Mouse (Mus musculus): ENCODE results near the gene Ercc6l2.
"Not testable (repeated sequence)": the region's sequence is repeated elsewhere in the genome, so short reads cannot be mapped to it uniquely, and the experiment has no call there.

The Ercc6l2 gene

DNA sequence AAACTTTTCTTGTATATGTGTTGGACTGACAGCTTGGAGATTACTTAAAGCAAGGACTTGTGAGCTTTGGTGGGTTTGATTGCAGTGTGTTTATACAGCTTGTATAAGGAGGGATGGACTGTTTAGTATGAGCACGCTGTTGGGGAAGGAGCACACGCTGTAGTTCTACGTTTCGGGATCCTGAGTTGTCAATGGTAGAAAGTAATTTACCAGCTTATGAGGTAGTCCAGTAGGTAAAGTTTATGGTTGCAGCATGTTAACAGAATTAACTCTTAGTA is 64.8 kb downstream of the Ercc6l2 start:
- no peak for DNase-seq (ENCODE audit: low spot score)

DNA sequence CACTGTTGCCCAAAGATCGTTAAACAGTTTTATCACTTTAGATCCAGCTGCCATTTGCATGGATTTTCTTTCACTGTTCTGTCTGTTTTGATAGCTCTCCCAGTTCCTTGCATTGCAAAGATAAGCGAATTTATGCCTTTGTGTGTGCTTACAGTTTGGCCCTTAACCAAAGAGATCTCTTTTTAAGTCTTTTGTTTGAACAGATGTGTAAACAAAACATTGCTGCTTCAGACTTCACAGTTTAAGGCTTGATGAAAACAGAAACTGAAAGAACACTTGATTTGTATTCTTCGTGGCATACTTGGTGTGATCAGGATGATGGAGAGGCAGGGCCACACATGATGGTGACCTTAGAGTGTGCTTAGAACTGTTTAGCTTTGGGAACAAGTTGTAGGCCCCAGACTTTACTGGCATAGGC is 70.5 kb downstream of the Ercc6l2 start:
- no peak for DNase-seq (ENCODE audit: low spot score)

DNA sequence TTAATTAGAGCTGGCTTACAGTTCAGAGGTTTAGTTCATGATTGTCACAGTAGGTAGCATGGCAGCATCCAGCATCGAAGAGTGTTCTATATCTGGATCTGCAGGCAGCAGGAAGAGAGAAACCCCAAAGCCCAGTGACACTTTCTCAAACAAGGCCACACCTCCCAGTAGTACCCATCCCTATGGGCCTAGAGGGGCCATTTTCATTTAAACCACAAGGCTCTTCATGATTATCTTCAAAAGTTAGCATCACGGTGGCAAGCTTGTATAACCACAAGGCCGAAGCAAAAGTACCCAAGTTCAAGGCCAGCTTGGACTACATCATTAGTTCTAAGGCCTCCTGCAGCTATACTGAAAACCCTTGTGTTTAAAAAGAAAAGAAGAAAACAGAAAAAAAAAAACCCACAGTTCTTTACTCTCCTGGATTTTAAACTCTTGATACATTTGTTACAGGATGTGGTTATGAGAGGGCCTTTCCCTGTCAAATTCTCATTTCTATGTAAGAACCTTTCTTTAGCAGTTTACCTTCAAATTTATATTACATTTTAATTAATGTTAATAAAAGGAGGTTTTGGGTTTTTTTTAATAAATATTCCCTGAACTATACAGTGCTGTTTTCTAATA is 71.5 kb downstream of the Ercc6l2 start:
- DNase-seq (ENCODE audit: low spot score) = no peak

DNA sequence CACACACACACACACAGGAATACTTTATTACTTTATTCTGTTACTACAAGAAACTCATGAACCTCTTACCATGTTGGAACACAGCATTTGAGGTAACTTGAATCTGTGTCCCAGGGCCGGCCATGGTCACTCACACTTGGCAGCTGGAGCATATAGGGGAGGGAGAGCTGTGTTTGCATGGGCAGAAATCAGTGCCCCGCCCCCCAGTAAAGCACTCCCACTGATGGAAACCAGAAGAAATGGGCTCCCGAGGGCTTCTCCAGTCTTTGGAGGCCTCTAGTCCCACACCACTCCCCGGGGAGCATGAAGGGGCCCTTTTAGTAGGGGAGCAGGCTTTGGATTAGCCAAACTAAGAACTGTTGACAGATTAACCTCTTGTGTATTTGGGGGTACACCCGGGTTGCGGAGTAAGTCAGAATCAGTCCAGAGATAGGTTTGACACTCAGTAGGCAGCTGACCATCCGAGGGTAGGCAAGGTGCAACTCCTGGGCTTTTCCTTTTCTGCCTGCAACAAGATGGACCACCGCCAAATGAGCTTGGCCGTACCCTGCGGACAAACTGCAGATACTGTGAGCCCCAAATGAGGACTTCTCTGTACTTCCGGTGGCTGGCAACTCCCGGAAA is 85.8 kb downstream of the Ercc6l2 start:
- DNase-seq (ENCODE audit: low spot score) = peak; percentile 60

DNA sequence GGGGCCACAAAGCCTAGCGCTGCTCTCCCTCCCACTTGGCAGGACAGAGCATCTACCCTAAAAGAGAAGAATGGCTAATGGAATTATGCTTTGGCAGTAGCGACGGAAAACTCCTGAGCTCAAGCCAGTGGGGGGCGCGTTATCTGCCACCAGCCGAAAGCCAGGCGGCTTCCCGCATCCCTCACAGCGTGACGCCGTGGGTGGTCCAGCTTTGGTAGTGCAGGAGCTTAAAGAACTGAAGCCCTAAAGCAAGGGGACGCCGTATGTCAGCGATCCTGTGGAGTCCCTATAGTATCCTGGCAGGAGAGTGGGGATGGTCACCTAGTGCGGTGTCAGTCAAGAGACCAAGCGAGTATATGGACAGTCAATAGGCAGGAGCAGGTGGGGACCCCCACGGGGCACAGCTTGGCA is 86.3 kb downstream of the Ercc6l2 start:
- peak; percentile 84 for DNase-seq (ENCODE audit: low spot score)

DNA sequence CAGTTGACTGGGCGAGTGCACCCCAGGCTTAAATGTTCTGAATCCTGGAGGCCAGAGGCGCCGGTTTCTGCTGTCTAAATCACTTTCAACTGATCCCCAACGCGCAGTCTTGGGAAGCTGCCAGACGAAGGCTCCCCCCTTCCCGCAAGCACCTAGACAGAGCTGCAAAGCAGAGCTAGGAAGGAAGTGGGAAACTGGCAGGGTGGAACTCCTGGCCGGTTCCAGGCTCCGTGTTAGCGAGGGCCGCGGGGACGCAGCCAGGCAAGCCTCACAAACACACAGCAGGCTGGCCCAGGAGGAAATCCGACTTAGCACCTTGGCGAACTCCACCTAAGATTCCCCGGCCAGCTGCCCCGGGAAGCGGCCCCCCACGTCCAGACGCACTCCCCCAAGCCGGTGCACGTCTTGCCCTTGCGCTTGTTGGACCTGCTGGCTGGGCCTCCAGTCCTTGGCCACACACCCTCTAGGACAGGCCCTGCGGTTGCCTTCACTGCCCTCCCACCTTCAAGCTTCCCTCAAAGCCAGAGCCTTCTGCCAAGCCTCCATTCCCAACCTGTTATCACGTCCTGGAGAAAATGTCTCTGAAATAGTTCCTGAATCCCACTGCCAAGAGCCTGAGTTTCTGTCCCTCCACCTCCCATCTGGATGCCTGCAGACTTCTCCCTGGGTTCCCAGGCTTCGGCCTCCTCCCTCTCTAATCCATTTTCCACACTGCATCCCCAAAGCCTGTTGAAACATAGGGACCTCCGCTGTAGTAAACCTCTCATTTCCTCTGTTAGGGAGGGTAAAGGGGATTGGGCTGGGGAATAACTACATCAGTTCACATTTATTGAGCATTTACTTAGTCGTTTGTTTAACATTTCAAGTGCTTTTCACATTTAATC is 86.9 kb downstream of the Ercc6l2 start:
- peak; percentile 70 for DNase-seq (ENCODE audit: low spot score)

DNA sequence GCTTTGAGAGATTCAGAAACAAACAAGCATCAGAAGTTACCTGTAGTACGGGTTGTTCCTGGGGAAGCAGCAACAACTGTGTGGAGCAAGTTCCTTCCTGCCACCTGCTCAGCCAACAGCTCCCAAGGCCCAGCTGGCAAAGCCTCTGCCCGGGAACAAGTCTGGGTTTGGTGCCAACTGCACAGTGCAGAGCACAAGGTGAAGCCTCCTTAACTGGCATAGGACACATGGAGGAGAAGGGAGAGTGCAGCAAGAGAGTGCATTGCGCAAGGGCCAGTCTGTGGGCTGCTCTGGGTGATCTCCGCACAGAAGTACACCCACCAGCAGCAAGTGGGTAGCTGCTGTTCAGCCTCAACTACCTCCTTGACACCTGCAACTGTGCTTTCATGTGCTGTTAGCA is 91.5 kb downstream of the Ercc6l2 start:
- no peak for DNase-seq (ENCODE audit: low spot score)

DNA sequence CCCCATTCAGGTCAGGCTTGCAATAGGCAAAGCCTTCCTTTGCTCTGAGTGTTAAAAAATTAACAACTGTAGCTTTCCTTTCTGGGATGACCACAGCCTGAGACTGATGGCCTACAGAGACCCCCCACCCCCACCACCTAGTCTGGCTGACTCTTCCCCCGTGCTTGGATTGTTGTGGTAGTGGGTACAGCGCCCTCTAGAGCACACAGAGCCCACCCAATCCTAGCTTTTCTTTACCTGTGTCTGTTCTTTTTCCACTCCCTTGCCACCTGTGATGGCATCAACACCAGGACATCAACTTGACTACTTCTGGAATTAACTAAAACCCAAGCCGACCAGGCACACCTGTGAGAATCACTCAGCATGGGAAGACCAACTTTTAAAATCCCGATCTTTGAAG is 92.4 kb downstream of the Ercc6l2 start:
- no peak for DNase-seq (ENCODE audit: low spot score)

DNA sequence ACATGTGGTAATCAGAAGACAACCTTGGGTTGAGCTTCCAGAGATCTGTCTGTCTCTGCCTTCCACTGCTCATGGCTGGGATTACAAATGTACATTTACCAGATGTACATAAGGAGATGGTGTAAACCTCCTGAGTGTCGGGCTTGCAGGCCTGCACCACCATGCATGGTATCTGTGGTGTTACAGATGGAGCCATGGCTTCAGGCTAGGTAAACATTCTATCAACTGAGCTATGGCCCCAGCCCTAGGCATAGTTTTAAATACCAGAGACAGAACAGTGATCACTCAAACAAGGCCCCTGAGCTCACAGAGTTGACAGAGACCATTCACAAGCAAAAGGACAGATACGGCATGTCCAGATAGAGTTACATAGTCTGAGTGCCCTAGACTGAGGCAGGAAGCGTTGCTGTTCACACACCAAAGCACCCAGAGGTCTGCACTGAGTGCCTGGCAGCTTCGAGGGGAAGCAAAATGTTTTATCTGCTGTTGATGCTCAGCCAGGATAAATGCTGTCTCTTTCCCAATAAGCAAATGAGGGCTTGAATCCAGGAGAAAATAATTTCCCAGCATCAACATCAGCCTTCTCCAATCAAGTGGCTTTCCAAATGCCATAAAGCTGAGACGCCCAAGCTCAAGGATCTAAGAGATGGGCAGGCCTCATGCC is 95.2 kb downstream of the Ercc6l2 start:
- no peak for DNase-seq (ENCODE audit: low spot score)

DNA sequence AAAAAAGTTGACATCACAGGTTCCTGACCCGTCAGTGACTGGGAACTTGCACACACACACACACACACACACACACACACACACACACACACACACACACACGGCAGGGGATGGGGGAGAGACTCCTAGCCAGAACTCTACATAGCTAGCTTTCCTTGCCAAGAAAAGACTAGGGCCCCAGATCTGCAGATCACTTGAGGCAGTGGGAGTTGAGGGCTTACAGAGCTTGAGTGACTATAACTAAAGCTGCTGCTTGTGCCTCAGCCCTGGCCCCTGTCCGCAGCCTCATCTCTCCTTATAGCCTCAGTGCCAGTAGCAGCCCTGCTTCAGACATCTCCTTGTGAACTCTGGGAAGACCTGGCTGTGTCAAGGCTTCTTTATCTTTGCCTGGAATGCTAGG is 96.6 kb downstream of the Ercc6l2 start:
- no peak for DNase-seq (ENCODE audit: low spot score)

DNA sequence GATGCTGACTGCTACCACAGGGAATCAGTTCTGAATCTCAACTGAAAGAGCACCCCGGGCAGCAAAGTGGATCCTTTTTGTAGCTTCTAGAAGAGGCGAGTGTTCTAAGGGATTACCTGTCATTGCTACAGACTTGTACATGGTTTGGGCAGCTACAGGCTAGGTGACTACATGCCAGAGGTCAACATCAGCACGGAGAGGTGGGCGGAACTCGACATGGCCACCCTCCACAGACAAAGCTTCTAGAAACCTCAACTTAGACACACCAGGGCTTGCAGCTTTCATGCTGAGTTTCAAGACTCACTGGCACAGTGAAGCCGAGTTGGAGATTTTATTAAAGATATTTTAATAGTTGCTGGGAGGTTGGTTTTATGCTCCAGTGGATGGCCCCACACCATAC is 98.1 kb downstream of the Ercc6l2 start:
- no peak for DNase-seq (ENCODE audit: low spot score)

DNA sequence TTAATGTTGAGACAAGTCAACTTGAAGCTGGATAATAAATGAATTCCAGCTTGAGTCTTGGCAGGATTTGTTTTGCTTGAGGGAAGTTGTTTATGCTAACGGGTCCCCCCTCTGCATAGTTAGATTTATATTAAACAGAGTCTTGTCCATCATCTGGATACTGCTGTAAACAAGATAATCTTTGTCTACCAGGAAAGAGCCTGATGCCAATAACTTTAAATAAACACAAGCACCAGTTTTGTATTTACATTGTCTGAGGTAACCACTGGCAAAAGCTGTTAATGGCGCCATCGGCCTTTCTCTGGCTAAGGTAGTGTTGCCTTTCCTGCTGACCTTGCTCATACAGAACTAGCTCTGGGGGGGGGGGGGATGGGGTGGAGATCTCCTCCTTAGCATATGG is 100.1 kb downstream of the Ercc6l2 start:
- DNase-seq (ENCODE audit: low spot score) = no peak

DNA sequence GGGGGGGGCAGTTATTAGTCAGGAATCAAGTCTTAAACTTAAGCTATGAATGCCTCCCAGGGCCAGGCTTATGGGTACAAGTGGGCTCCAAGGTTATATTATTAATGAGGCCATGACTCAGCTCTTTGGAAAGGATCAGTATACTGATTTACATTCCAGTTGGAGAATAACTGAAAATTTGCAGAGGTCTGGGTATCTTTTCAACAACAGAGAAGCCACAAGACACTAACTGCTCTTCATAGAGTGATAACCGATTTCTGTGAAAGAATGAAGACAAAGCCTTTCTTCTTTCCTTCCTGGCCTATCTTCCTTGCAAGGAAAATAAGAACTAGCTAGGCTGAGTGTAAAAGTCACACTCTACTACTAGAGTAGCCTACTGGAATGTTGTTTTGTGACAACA is 100.6 kb downstream of the Ercc6l2 start:
- no peak for DNase-seq (ENCODE audit: low spot score)

DNA sequence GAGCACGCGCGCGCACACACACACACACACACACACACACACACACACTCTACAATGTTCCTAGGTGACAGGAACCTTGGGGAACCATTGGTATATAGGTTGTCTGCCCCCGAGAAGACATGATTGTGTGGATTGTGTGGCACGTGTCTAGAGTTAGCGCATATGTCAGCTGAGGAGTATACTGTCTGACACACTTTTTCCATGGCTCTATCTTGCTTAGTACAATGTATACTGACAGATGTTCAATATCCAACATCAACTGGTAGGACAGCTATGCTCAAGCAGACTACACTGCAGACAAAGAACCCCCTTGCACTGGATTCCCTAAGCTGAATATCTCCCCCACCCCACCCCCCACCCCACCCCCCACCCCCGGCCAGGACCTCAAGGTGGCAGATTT is 101.5 kb downstream of the Ercc6l2 start:
- DNase-seq (ENCODE audit: low spot score) = no peak

DNA sequence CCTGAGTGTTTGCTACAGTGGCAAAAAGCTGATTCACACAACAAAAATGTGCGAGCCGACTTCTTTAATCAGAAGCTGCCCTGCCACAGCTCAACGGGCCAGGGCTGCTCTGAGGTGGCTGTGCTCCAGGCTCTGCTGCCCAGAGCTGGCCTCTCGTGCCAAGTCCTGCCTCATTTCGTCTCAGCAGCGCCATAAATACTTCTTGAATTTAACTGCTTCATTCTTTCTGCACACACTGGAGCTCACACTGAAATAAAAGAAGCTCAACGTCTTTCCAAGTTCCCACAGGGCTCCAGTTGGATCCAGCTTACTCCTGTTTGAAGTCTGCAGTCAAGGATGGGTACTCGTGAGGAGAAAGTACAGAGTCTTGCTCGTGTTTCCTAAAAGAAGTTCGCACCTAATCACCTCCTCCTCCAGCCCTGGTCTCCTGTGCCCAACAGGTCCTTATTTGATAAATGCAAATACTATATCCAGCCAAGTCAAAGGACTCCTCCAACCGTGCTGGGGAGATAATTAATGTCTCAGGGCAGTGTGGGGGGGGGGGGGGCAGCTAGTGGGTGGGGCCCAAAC is 102.2 kb downstream of the Ercc6l2 start:
- peak; percentile 64 for DNase-seq (ENCODE audit: low spot score)

DNA sequence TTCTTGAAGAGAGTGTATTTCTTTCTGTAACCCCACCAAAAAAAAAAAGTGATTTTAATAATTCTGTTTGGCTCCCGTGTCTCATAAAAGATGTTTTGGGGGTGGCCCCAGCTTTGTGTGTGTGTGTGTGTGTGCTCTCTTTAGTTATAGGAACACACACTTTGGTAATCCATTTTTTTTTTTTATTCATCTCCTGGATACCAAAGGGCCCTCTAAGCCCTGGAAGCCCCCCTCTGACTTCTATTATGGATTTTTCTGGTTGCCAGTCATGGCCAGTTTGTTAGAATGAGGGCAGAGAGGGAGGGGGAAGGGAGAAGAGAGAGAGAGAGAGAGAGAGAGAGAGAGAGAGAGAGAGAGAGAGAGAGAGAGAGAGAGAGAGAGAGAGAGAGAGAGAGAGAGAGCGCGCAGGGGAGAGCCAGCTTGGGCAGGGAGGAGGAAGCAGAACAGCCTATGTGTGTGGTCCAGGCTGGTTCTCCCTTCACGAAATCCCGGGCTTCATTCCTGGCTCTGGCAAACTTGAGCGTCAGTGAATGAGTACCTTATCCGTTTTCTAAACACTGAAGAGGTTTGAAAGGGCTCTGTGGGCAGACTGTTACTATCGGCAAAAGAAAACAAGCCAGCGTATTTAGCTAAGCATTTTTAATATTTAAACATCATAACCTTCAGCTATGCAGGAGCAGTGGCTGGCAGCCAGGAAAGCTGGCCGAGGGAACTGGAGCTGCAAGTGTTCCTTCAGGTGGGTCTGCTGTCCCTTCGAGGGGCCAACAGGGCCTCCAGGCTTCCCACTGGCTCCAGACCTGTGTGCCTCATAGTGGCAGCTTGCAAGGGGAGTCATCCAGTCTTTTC is 103.0 kb downstream of the Ercc6l2 start:
- peak; percentile 68 for DNase-seq (ENCODE audit: low spot score)

DNA sequence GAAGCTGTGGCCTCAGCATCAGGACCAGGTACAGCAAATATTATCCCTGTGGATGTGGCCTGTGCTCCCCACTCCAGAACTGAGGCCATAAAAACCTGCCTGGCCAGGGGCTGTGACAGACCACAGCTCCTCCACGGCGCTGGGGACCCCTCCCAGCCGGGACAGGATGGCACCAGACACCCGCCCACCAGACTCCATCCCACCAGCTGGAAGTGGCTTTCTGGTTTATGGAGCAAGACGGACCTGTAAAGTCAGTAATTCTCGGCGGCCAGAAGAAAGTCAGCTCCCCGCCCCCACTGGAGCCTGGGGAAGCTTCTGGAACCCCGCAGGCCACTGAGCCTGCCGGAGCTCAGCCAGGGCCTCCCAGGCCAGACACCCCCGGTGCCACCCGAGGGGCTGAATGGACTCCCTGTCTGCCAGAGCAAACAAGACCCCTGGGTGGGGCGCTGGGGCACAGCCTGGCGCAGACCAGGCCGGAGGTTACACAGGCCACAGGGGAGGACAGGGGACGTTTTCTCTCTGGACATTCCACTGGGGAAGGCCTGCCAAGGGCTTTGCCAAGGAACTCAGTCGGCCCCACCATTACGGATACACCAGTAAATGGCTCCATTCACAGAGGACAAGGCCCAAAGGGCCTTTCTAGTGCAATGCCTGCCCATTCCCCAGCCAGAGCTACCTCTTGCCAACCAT is 103.8 kb downstream of the Ercc6l2 start:
- DNase-seq (ENCODE audit: low spot score) = peak; percentile 59

DNA sequence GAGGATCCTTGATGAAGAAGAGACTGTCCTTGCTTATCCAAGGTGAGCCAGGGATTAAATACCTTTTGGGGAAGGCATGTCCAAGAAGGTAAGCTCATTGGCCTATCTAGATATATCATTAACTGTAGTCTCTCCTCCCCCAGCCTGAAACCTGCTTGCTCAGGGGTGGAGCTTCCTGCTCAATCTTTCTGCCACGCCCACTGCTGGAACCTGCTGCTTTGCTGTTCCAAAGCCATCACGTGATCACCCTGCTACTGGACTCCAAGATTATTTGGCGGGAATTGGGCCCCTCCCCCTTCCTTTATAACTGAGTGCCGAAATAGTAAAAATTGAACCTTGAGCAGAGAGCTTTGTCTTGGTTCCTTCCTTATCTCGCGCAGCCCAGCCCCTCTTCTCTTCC is 109.0 kb downstream of the Ercc6l2 start:
- not testable (repeated sequence) for DNase-seq (ENCODE audit: low spot score)

DNA sequence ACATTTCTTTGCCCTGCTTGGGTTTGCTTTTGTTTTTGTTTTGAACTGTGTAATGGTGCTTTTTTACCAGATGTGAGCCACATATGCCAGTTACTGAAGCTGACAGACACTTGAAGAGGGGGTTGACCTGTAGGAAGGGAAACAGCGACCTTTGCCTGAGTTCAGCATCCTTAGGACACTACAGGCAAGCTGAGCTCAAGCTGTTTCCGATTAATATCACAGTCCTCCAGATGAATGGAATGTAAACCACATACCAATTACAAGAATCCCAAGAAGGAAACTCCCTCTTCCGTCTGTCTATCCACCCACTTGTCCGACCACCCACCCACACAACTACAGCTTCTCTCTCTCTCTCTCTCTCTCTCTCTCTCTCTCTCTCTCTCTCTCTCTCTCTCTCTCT is 112.3 kb downstream of the Ercc6l2 start:
- DNase-seq (ENCODE audit: low spot score) = no peak

DNA sequence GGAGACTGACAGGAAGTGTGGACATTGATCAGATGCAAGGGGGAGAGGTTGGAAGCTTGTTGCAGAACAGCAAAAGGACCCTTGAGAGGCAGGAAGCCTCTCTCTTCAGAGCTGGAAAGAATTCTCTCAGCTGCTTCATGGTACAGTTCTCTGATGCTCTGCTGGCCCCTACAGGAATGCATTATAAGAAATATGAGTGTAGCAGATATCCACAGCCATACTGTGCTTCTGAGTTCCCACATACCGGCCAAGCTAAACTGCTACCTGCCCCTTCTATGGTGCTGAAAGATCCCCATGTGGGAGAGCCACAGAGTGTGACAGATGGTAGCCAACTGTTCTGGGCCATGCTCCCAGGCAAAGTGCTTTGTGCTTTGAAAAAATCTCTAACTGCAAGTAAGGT is 114.3 kb downstream of the Ercc6l2 start:
- no peak for DNase-seq (ENCODE audit: low spot score)

DNA sequence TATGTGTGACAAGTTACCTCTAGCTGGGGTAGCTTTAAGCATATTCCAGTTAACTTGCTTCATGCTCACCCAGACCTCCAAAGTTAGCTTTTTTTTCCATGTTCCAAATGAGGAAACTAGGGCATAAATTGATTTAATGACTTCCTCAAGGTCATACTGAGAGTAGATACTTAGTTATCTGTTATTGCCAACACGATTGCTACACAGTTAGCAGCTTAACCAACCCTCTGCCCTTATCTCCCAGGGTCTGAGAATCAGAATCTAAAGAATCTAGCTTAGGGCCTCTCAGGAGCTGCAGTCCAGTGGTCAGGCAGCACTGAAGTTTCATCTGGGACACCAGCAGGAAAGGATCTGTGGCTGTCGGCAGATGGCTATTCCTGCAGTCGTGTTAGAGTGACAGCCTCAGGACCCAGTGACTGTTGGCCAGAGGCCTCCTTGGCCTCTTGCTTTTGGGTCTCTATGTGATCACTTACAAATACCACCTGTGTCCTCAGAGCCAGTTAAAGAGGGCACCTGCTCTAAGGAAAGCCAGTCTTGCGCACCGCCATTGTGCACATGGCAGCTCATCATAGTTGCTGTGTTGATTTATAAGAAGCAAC is 115.0 kb downstream of the Ercc6l2 start:
- DNase-seq (ENCODE audit: low spot score) = no peak

All from testis, postnatal 10 days (tissue).